Mouse (Mus musculus) kidney, embryonic 14.5 days (tissue): Measurements from ENCODE around the gene Bpifb5. TPM values are rescaled to one million over a fixed set of nuclear protein-coding genes. Genes with fewer than 3 reads are reported as not detected.
"Not testable (repeated sequence)": the region's sequence is repeated elsewhere in the genome, so short reads cannot be mapped to it uniquely, and the experiment has no call there.

Source experiments
- ATAC-seq: fragments of 200-750 bp; cut with Nextera tagmentation; 2 replicates; pipeline ENCODE4 v1.8.0; 2017; ENCODE audit warnings: moderate number of reproducible peaks, mild to moderate bottlenecking, moderate TSS enrichment, moderate library complexity; ENCODE audit not compliant: low FRiP score, low TSS enrichment
- H3K27ac ChIP-seq: fragments of 300-500 bp; sonication (generic); 2 replicates; pipeline ENCODE4 v1.5.1; 2014; ENCODE audit warnings: low read depth, mild to moderate bottlenecking, low read length, moderate library complexity, mixed read lengths
- H3K27me3 ChIP-seq: fragments of 300-500 bp; sonication (generic); 2 replicates; pipeline ENCODE4 v1.6.1; 2014; ENCODE audit warnings: mild to moderate bottlenecking, low read length; ENCODE audit not compliant: control insufficient read depth, insufficient read depth
- H3K36me3 ChIP-seq: fragments of 300-500 bp; sonication (generic); 2 replicates; pipeline ENCODE4 v1.6.1; 2014; ENCODE audit warnings: low read length, mixed read lengths; ENCODE audit not compliant: control insufficient read depth, insufficient read depth
- H3K4me1 ChIP-seq: fragments of 300-500 bp; sonication (generic); 2 replicates; pipeline ENCODE4 v1.6.1; 2014; ENCODE audit warnings: low read length, mixed read lengths; ENCODE audit not compliant: control insufficient read depth, insufficient read depth
- H3K4me2 ChIP-seq: fragments of 300-500 bp; sonication (generic); replicated peaks from 2 replicates; pipeline ENCODE4 v1.6.1; 2014; ENCODE audit warnings: low read depth, mild to moderate bottlenecking, low read length
- H3K4me3 ChIP-seq: fragments of 300-500 bp; sonication (generic); 2 replicates; pipeline ENCODE4 v1.5.1; 2014; ENCODE audit warnings: mild to moderate bottlenecking, low read length
- H3K9ac ChIP-seq: fragments of 300-500 bp; sonication (generic); 2 replicates; pipeline ENCODE4 v1.6.1; 2014; ENCODE audit warnings: low read depth, mild to moderate bottlenecking, low read length, moderate library complexity
- H3K9me3 ChIP-seq: fragments of 300-500 bp; sonication (generic); 2 replicates; pipeline ENCODE4 v1.6.1; 2016; ENCODE audit warnings: low read length; ENCODE audit not compliant: control insufficient read depth
- WGBS: fragments of 180-500 bp; shearing (Covaris S2); extraction: QIAGEN DNeasy Blood & Tissue Kit; methylation state at CpG from one replicate; pipeline ENCODE4 v1.1.7; 2014; 5-methylcytosine and 5-hydroxymethylcytosine counted together
- polyA plus RNA-seq: library from polyadenylated mRNA; unstranded; fragments of >200 nt; fragmentation: Nextera tagmentation; extraction: Ambion mirVana; gene quantifications from 2 replicates; pipeline ENCODE4 v1.2.1, GENCODE M21; 2014

Gene Bpifb5
- polyA plus RNA-seq, 1 experiment from 2014 or later: 1.1 TPM

DNA sequence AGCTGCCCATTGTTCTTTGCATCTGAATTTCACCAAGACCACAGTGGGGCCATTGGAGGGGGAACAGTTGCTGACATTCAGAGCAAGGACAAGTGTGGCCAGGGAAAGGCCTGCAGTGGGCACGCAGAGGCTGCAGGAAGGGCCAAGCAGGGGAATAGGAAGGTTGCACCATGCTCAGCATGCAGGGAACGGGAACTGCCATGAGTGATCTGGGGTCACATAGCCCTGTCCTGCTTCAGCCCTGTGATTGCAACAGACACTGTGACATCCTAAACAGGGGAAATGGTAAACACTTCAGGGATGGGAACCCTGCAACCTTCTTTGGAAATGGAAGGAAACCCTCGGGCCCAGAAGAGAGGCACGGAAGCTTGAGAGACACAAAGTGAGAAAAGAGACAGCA, 31.7 kb downstream of the Bpifb5 start:
- H3K36me3 ChIP-seq, H3K4me1 ChIP-seq, H3K4me2 ChIP-seq, ATAC-seq, H3K4me3 ChIP-seq, H3K27ac ChIP-seq, H3K9me3 ChIP-seq, H3K9ac ChIP-seq, H3K27me3 ChIP-seq: not testable (repeated sequence)
- WGBS: 96% methylated on average over 2 of the region's 4 CpGs

DNA sequence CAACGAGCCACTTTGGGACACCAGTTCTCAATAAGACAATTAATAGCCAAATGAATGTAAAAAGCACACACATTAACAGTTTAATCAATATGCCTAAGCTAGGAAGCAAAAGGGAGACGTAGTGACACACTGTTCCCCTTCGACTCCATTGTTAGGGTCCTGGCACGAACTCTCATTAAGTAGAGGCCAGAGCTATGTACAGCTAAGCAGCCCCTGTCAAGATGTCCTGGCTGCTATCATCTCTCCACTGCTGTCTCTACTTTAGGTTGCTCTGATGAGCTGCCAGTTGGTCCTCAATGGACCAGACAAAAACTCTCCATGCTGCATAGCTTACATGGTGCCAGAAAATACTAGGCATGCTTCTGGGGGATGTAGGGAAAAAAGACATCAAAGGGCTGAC, 32.2 kb downstream of the Bpifb5 start:
- Histone ChIP-seq H3K9ac (no peak overlapping the region), H3K27me3 (no peaks in the 10 kb centered on the region), H3K4me1 (no peaks in the 10 kb centered on the region), H3K4me2 (no peak overlapping the region), H3K36me3 (no peaks in the 10 kb centered on the region), H3K4me3 (no peak overlapping the region), H3K9me3 (no peaks in the 10 kb centered on the region), H3K27ac (no peak overlapping the region)
- ATAC-seq: no peak
- WGBS: 86% methylated on average over 4 of the region's 4 CpGs

DNA sequence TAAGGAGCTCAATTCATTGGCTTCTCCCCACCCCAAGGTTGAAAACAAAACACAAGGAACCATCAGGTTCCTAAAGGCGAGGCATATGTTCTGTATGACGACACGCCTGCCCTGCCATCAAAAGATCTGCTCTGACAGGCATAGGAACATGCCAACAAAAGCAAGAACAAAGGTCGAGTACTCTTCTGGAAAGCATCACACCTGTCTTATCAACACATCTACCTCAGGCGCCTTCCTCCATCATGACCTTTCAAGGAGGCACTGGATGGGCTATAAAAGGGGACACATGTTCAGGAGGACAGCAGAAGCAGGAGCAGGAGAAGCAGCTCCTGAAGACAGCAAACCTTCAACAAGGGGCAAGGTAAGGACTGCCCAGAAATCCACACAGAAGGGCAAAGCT, 34.0 kb downstream of the Bpifb5 start, which contains the start of gene Bpifb9a:
Gene Bpifb9a (plus strand): TSS at position 301 of the 400 bp plus-strand sequence.
- ATAC-seq, H3K9ac ChIP-seq, H3K4me2 ChIP-seq, H3K36me3 ChIP-seq, H3K4me1 ChIP-seq, H3K27me3 ChIP-seq, H3K9me3 ChIP-seq, H3K4me3 ChIP-seq, H3K27ac ChIP-seq: not testable (repeated sequence)
- 79% methylated on average over 5 of the region's 5 CpGs for WGBS

DNA sequence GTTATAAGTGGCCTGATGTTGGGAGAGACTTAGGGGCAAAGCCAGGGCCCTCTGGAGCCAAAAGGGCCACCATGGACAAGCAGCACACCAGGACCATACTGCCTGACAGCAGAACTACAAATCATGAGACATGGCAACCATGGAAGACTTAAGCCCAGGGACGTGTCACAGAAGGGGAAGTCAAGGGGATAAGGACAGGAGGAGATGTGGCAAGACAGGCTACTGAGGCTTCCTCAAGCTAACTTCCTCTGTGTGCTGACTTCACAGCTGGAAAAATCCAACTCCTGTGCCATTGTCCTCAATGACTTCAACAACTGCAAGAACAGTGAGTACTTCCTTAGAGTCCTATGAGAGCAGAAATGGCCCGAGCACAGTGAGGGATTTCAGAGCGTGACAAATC, 40.9 kb downstream of the Bpifb5 start:
- H3K27me3 ChIP-seq, H3K27ac ChIP-seq, ATAC-seq, H3K36me3 ChIP-seq, H3K9ac ChIP-seq, H3K4me2 ChIP-seq, H3K9me3 ChIP-seq, H3K4me1 ChIP-seq, H3K4me3 ChIP-seq: not testable (repeated sequence)
- WGBS: 89% methylated on average over 2 of the region's 3 CpGs

Other genes with a start within 250 kb of the Bpifb5 start
- not detected in 2 replicates for gene Bpifa6, start 248.8 kb upstream of the Bpifb5 start, polyA plus RNA-seq
- not detected in 2 replicates for gene Bpifa2, start 215.5 kb upstream of the Bpifb5 start, polyA plus RNA-seq
- not detected in 2 replicates for gene Bpifa3, start 93.4 kb upstream of the Bpifb5 start, polyA plus RNA-seq
- gene Bpifa1, start 80.9 kb upstream of the Bpifb5 start, polyA plus RNA-seq: not detected in 2 replicates
- gene Bpifa5, start 61.1 kb upstream of the Bpifb5 start, polyA plus RNA-seq: not detected in 2 replicates
- gene Bpifb1, start 32.9 kb upstream of the Bpifb5 start, polyA plus RNA-seq: not detected in 2 replicates
- not detected in 2 replicates for gene Bpifb9a, start 34.1 kb downstream of the Bpifb5 start, polyA plus RNA-seq
- gene Bpifb9b, start 83.5 kb downstream of the Bpifb5 start, polyA plus RNA-seq: not detected in 2 replicates
- 10.6 and 18.5 TPM in 2 replicates for gene Cdk5rap1, start 149.3 kb downstream of the Bpifb5 start, polyA plus RNA-seq
- gene Snta1, start 184.4 kb downstream of the Bpifb5 start, polyA plus RNA-seq: 4.5 and 5.7 TPM in 2 replicates
- gene Cbfa2t2, start 212.7 kb downstream of the Bpifb5 start, polyA plus RNA-seq: 26.6 and 44.4 TPM in 2 replicates